Mouse (Mus musculus): ENCODE measurements at regions not wholly inside any gene's neighbourhood (a gene's known extent, or its start where the extent isn't known, plus 50 kb on each side); places are given as distances from the start of the nearest gene placed in this dataset.

GRCm38 (mm10) chr4:105377469-105378187 is 220.5 kb downstream of the Plpp3 start:
- intact Hi-C loops (cut with DNase I) = no loop called here
- DNase-seq = no peak

GRCm38 (mm10) chr4:105384826-105385225 is 227.7 kb downstream of the Plpp3 start:
- intact Hi-C loops (cut with DNase I) = no loop called here
- no peak for DNase-seq

DNA sequence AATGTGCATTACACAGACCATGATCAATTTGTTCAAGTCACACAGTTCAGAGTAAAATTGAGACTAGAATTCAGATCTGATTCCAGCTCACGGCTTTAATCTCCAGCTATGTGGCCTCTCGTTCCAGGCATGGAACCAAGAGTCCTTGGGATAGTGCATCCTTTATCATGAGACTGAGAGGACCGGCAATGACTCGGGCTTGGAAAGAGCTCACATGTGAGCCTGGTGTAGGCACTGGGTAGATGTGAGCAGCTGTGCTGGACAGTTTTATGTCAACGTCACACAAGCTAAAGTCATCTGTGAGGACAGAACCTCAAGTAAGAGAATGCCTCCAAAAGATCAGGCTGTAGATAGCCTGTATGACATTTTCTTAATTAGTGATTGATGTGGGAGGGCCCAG is 228.3 kb downstream of the Plpp3 start:
- no peak for DNase-seq
- intact Hi-C loops (cut with DNase I) = no loop called here

DNA sequence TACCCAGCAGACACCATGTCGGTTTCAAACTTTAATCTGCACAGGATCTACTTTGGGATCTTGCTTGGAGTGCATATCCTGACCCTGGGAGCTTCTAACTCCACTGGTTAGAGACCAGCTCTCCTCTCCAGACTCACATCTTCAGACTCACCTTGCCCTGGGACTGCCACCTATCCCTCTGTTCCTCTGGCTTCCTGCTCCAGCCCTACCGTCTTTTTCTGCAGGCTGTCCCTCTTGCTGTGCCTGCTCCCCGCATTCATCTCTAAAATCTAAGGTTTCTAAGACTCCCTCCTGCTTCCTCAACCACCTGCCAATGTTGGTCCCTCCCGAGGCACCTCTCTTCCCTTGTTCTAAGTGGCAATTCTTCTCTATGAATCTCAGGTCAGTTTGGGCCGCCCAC is 233.2 kb downstream of the Plpp3 start:
- intact Hi-C loops (cut with DNase I) = no loop called here
- no peak for DNase-seq

- no peak for DNase-seq
- intact Hi-C loops (cut with DNase I) = no loop called here
Measured at GRCm38 (mm10) chr4:105394366-105394765, 237.2 kb downstream of the Plpp3 start.

- intact Hi-C loops (cut with DNase I) = loop anchor here (2.0 to 5.0 kb wide), 2 partner anchors 60 to 69 kb away; no protein-coding TSS in a partner anchor
- DNase-seq = no peak
Measured at GRCm38 (mm10) chr4:105397451-105397850, 240.3 kb downstream of the Plpp3 start.

GRCm38 (mm10) chr4:105402021-105402420 is 244.9 kb downstream of the Plpp3 start:
- no peak for DNase-seq
- intact Hi-C loops (cut with DNase I) = no loop called here

GRCm38 (mm10) chr4:105403169-105403568 is 246.0 kb downstream of the Plpp3 start:
- DNase-seq = peak; percentile 26 to 31
- intact Hi-C loops (cut with DNase I) = no loop called here

- DNase-seq = peak in 1 of 2 experiments; percentile 14
- intact Hi-C loops (cut with DNase I) = no loop called here
Measured at GRCm38 (mm10) chr4:105403686-105404085, 246.5 kb downstream of the Plpp3 start.

DNA sequence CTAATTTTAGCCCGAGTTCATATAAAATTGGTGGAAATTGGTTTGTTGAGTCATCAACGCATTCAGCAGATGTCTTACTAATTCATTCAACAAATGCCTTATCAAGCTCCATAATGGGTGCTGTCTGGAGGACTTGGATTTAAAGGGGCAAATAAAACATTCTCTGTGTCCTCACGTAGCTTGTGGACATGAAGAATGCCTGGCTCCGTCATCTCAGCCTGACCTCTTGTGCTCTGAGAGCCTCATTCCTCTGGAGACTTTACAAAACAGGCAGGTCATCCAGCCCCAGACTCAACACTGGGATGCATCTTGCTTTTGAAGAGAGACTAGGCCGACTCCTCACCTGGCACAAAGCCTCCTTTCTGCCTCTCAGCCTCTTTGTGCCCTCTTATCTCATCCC is 248.6 kb downstream of the Plpp3 start:
- no peak for DNase-seq
- intact Hi-C loops (cut with DNase I) = no loop called here

DNA sequence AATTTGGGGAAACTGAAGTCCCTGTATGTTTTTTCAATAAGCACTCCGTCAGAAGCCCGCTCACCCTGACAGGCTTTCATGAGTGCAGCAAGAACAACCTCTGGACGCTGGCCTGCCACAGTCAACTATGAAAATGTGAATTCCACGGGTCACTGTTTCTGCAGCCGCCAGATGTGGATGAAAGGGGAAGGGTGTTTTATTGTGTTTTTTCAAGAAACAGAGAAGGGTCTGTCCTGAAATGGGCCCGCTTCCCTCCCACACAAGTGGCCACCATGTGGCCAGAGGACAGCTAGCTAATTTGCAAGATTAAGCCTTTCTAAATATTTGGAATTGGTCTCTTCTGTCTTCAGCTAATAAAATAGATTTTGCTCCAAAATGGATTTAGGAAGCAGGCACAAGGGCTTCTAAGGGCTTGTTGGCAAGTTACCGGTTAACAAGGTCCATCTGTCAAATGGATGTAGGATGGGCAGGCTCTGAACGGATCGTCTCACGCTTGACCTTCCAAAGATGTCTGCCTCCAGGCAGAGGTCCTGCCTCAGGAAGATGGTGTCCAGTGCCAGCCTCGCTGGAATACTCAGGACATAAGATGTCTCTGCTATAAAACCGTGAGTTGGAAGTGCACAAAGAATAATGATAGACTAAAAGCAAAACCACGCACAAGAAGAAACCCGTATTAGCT is 249.8 kb downstream of the Plpp3 start:
- no peak for DNase-seq
- intact Hi-C loops (cut with DNase I) = no loop called here

DNA sequence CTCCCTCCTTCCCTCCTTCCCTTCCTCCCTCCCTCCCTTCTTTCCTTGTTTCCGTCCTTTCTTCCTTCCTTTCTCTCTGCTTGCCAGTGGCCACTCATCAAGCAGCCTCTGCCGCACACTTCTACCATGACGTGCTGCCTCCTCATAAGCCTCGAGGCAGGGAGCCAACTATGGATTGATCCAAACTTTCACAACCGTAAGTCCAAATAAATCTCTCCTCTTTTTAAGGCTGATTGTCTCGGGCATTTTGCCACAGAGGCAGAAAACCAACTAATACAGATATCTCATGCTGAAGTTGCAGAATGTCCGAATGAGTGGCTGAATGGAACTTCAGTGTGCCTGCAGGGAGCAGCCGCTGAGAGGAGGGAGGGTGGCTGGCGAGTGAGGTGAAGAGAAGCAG is 251.7 kb downstream of the Plpp3 start:
- intact Hi-C loops (cut with DNase I) = no loop called here
- DNase-seq = no peak

DNA sequence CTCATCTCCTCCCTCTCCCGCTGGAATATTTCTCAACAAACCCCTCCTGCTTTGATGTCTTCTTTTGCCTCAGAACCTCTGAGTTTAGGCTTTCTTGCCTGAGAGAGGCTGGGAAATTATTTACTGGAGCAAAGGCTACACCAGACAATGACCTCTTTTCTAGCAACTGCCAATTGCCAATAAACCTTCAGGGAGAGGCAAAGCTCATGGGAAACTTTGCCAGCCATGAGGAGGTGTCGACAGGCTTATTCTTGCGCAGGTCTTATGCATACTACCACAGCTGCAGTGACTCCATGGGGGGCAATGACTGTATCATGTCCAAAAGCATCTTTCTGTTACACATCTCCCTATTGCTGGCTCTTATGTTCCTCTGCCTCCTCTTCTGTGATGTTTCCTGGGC is 260.0 kb downstream of the Plpp3 start:
- no peak for DNase-seq
- intact Hi-C loops (cut with DNase I) = no loop called here

DNA sequence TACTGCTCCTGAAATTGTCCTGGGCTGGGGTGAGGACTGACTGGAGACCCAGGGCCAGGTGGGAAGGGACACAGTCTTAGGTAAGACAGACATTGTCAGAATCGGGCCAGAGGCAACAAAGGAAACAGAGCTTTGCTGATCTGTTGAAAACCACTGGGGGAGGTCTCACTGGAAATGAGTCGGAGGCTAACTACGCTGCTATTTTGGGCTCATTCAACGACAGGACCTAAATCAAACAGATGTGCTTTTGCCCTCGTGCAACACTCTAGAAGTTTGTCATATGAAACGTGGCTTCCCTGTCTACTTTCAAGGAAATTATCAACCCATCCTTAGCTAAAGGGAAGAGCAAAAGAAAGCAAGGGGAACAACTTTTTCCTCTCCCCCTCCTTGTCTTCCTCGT is 265.3 kb downstream of the Plpp3 start:
- no peak for DNase-seq
- intact Hi-C loops (cut with DNase I) = loop anchor here (5.0 kb wide), 4 partner anchors 95 to 205 kb away; no protein-coding TSS in a partner anchor

- intact Hi-C loops (cut with DNase I) = loop anchor here (2.0 to 5.0 kb wide), 5 partner anchors 83 to 206 kb away; no protein-coding TSS in a partner anchor
- DNase-seq = peak in 1 of 2 experiments; percentile 40
Measured at GRCm38 (mm10) chr4:105423727-105424201, 266.6 kb downstream of the Plpp3 start.

DNA sequence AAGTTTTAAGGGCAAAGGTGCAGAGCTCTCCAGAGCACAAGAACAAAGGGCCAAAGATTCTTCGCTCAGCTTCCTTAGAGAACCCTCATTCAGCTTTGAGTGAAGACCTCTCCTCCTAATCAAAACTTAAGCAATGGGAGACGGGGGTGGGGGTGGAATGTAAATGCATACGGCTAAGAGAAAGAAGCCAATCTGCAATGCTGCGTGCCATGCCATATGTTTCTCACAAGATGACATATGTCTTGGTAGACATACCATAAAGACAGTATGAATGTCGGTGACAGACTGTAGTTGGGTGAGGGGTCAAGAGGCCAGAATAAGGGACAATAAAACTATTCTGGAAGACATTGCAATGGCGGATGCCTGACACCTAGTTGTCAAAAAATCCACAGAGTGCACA is 267.9 kb downstream of the Plpp3 start:
- no peak for DNase-seq
- intact Hi-C loops (cut with DNase I) = loop anchor here (2.0 to 5.0 kb wide), 3 partner anchors 82 to 268 kb away; partner anchors contain the start of gene Plpp3

DNA sequence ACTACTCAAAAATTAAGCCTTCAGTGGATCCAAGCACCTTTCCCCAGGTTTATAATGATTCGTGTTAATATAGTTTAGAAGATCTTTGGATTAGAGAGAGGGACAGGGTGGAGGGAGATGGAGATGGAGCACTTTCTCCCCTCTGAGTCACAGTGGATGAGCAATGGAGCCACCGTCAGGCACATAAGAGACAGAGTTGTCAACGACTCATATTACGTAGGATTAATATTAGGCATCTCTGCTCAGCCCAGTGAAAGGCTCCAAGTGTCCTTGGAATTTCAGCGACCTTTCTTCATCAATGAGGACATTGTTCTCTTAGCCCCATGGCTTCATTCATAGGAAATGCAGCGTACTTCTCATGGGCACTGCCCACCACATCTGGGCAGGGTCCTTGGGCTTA is 270.4 kb downstream of the Plpp3 start:
- no peak for DNase-seq
- intact Hi-C loops (cut with DNase I) = loop anchor here (5.0 kb wide), 2 partner anchors 230 to 270 kb away; partner anchors contain the start of gene Plpp3

DNA sequence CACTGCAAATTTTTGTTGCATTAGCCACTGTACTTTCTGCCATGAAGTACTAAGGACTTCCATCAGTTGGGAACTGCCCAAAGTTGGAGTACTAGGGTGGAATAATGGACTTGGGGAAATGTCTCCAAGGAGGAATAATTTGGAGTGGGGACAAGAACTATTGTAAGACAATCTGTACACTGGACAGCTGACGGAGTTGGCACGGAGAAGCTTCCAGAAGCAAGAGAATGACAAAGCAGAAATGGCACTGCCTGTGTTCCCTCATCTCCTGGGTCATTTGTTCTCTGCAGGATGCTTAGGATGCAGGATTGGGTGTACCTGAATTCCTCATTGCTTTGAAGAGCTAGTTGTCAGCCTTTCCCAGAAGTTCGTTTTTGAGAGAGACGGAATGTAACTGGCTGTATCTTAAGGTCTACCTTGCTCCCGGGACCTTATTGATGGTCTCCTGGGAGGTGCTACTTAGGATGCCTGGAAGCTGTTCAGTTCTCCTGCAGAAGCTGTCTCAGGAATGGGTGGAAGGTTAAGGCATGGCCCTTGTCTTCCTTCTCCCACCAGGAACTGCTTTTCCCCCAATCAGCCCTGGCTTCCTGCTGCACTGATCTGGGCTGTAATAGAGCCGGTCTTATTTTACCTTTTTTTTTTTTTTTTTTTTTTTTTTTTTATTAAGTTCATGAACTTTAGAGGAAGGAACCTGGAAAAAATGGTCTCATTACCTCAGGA is 272.4 kb downstream of the Plpp3 start:
- intact Hi-C loops (cut with DNase I) = loop anchor here (5.0 kb wide), 2 partner anchors 228 to 272 kb away; partner anchors contain the start of gene Plpp3
- DNase-seq = no peak

DNA sequence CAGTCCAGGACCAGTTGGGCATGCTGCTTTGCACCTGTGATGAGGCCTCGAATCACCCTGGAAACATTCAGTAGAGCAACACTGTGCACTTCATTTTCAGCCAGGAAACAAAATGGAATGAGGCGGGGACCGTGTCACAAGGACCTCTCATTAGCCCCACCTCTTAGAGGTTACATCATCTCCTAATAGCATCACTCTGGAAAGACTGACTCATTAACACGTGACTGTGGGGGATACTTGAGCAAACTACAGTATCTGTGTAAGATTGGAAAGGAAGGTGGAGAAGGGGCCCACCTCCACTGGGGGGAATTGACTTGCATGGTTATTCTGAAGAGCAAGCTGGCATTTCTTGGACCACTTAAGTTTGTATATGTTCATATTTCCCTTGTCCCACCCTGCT is 275.3 kb downstream of the Plpp3 start:
- intact Hi-C loops (cut with DNase I) = no loop called here
- no peak for DNase-seq

DNA sequence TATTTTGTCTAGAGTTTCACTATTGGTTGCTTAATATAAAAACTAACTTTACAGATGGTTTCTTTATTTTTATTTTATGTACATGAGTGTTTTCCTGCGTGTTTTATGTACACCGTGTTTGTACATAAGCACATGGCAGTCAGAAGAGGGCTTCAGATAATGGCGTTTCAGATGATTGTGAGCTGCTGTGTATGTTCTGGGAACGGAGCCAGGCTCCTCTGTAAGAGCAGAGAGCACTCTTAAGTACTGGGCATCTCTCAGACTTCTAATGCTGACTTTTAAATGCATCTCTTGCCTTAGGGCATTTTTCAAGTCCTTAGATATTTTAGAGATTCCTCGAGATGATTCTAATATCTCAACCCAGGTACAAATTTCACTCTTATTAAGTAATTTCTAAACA is 280.0 kb downstream of the Plpp3 start:
- DNase-seq = no peak

More for the DNA sequence above, 280.0 kb downstream of the Plpp3 start:
- intact Hi-C loops (cut with DNase I) = no loop called here
